Mouse (Mus musculus) heart, postnatal 14 days (tissue): ENCODE measurements around the gene 1500011B03Rik. TPM values are rescaled to one million over a fixed set of nuclear protein-coding genes. Genes with fewer than 3 reads are reported as not detected.
"Not testable (repeated sequence)": the region's sequence is repeated elsewhere in the genome, so short reads cannot be mapped to it uniquely, and the experiment has no call there.

Experiments used
- DNase-seq, 2 experiments: peaks; one replicate each; pipeline ENCODE4 v3.0.0; 2021 to 2022
- intact Hi-C: fragments of 180-260 bp; cut with DNase I; formaldehyde crosslinking; loops from one replicate; pipeline ENCODE4 v1.15.1; 2025
- long read RNA-seq, 2 experiments: library from polyadenylated mRNA; stranded (forward); transcript quantifications; one replicate each; pipeline ENCODE4 v2.0.0; 2021
- total RNA-seq, 2 experiments: library from RNA; stranded (reverse); gene quantifications; 2 replicates each; pipeline ENCODE4 v1.2.3; 2021

The 1500011B03Rik gene
- 10 to 100 TPM in 1 of 2 experiments, 1 to 10 TPM in 1; 8.6 to 12.3 TPM for total RNA-seq
- long read RNA-seq, experiment 1, partial matches to known transcripts: 0 of 5 reads
- long read RNA-seq, experiment 1, other reads (novel, unspliced or antisense): 0 of 5 reads
- long read RNA-seq, experiment 2, partial matches to known transcripts: 0 of 7 reads
- long read RNA-seq, experiment 2, other reads (novel, unspliced or antisense): 0 of 7 reads

GRCm38 (mm10) chr5:114822796-114823688, at the start of gene 1500011B03Rik:
Gene 1500011B03Rik (minus strand): TSS chr5:114823468.
- DNase-seq: peak; percentile 65 to 74
- intact Hi-C loops: no loop called here

GRCm38 (mm10) chr5:114865279-114865678, 42.0 kb upstream of the 1500011B03Rik start:
- intact Hi-C loops: no loop called here
- DNase-seq: no peak

GRCm38 (mm10) chr5:114864813-114865212, 41.5 kb upstream of the 1500011B03Rik start:
- intact Hi-C loops: no loop called here
- no peak for DNase-seq

GRCm38 (mm10) chr5:114861730-114862129, 38.5 kb upstream of the 1500011B03Rik start:
- DNase-seq: no peak
- intact Hi-C loops: no loop called here

GRCm38 (mm10) chr5:114859253-114859652, 36.0 kb upstream of the 1500011B03Rik start:
- peak; percentile 73 to 80 for DNase-seq
- intact Hi-C loops: loop anchor here (2.0 kb wide), 1 partner anchor 34 kb away; no protein-coding TSS in a partner anchor

GRCm38 (mm10) chr5:114858582-114858981, 35.3 kb upstream of the 1500011B03Rik start, which contains the start of gene Gm9936:
Gene Gm9936 (minus strand): TSS chr5:114858682.
- intact Hi-C loops: loop anchor here (2.0 kb wide), 1 partner anchor 34 kb away; no protein-coding TSS in a partner anchor
- no peak for DNase-seq

GRCm38 (mm10) chr5:114853364-114853763, 30.1 kb upstream of the 1500011B03Rik start, which contains the start of gene 4930519G04Rik:
Gene 4930519G04Rik (plus strand): TSS chr5:114853664.
- intact Hi-C loops, DNase-seq: not testable (repeated sequence)

GRCm38 (mm10) chr5:114851565-114852236, 28.4 kb upstream of the 1500011B03Rik start:
- DNase-seq: no peak
- intact Hi-C loops: no loop called here

GRCm38 (mm10) chr5:114844371-114844770, 21.1 kb upstream of the 1500011B03Rik start:
- DNase-seq, intact Hi-C loops: not testable (repeated sequence)

GRCm38 (mm10) chr5:114842674-114843073, 19.4 kb upstream of the 1500011B03Rik start:
- intact Hi-C loops: no loop called here
- DNase-seq: no peak

- intact Hi-C loops, DNase-seq: not testable (repeated sequence)
Observed at GRCm38 (mm10) chr5:114842155-114842554, 18.9 kb upstream of the 1500011B03Rik start.

GRCm38 (mm10) chr5:114840481-114840880, 17.2 kb upstream of the 1500011B03Rik start:
- intact Hi-C loops, DNase-seq: not testable (repeated sequence)

- DNase-seq: no peak
- intact Hi-C loops: no loop called here
Observed at GRCm38 (mm10) chr5:114836886-114837285, 13.6 kb upstream of the 1500011B03Rik start.

- intact Hi-C loops: no loop called here
- no peak for DNase-seq
Observed at GRCm38 (mm10) chr5:114829740-114830139, 6.5 kb upstream of the 1500011B03Rik start.

- intact Hi-C loops: no loop called here
- DNase-seq: no peak
Observed at GRCm38 (mm10) chr5:114827427-114827826, 4.2 kb upstream of the 1500011B03Rik start.

GRCm38 (mm10) chr5:114825978-114826691, 2.9 kb upstream of the 1500011B03Rik start:
- intact Hi-C loops: loop anchor here (2.0 kb wide), 1 partner anchor 33 kb away; the partner anchor contains the start of gene Gm9936
- DNase-seq: peak; percentile 45 to 52

- intact Hi-C loops: loop anchor here (2.0 kb wide), 1 partner anchor 35 kb away; the partner anchor contains the start of gene Gm9936
- DNase-seq: peak; percentile 25 to 39
Observed at GRCm38 (mm10) chr5:114824197-114824596, 929 bp upstream of the 1500011B03Rik start.

GRCm38 (mm10) chr5:114818124-114818523, 5.1 kb downstream of the 1500011B03Rik start:
- intact Hi-C loops: no loop called here
- no peak for DNase-seq

GRCm38 (mm10) chr5:114816599-114816998, 6.7 kb downstream of the 1500011B03Rik start:
- intact Hi-C loops: no loop called here
- no peak for DNase-seq
